Mouse (Mus musculus) monocyte, adult 2 months (primary cell): ENCODE data around the gene Klhdc1.

ENCODE experiments used
- DNase-seq, 2 experiments: peaks; one replicate each; pipeline ENCODE4 v3.0.0; 2022; ENCODE audit warnings: low spot score in 2 of 2, low read depth in 1 of 2

Gene Klhdc1

DNA sequence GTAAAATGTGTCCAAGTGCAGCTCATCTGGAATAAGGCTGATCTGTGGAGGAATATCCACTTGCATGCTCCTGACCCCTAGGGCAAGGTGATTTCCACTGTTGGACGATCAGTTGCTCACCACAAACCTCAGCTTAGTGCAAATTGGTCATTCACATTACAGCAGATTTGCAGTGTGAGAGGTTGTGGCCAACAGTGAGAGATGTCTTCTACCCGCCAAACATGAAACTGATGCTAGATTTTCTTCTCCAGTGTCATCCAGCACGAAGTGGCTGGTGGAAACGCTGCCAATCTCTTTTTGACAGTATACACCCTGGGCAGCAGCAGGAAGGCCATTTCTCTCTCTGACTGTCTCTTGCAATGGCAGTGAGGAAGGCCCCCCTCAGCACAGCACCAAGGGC is 54.7 kb downstream of the Klhdc1 start:
- DNase-seq: no peak

DNA sequence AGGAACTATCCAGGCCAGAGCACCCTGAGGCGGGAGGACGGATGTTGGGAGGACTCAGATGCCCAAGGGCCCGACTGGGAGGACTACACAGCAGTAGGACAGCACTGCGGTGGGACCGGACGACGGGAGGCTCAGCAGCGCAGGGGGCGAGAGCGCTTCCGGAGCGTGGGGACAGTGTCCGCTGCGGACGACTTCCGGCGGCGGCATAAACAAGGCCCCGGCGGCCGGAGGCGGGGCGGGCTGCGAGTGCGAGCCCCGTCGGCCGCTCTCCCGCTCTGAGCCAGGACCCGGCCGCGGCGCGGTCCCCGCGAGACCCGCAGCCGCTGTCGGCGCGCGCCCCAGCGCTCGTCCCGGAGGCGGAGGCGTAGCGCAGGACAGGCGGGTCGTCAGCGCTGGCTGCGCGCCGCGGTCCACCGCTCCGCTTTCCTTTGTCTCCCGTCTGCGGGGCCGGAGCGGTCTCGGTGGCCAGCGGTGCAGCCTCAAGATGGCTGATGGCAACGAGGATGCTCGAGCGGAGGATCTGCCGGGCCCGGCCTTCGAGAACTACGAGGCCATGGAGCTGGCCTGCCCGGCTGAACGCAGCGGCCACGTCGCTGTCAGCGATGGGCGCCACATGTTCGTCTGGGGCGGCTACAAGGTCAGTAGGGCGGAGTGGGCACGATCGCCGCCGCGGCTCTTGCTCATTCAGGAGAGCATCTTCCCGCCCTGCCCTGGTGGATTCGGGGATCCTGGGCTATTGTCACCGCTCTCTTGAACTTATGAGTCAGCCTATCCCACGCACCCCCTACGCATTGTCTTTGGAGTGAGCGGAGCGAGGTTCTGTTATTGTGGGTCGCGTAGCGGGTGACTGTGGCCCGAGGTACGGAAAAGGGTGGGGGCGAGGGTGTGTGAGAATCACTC is 55.8 kb downstream of the Klhdc1 start, which contains the start of gene Klhdc2:
Gene Klhdc2, plus strand, starts transcription at position 171 of the 900 bp plus-strand sequence.
- peak; percentile 34 to 59 for DNase-seq

- no peak for DNase-seq
These were observed 56.6 kb downstream of the Klhdc1 start for GRCm38 (mm10) chr12:69297411-69298150.

- DNase-seq: no peak
These were observed 57.3 kb downstream of the Klhdc1 start for GRCm38 (mm10) chr12:69298281-69298680.

DNA sequence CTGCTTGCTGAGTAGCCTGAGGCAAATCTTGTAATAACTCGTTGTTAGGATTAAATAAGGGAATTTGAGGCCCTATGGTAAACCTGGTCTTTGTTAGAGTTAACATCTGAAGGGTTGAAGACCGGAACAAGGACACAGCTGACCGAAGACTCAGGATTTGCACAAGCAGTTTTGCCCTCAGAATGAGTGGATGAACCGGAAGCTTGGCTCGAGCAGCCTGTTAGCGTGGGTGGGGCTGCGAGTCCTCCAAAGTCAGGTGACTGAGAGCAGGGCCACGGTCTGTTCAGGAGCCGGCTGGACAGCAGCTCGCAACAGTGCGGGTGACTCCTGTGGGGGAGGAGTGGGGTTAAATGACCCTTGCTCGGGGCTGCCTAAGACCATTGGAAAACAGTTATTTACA is 58.3 kb downstream of the Klhdc1 start:
- no peak for DNase-seq

GRCm38 (mm10) chr12:69299831-69300230 is 58.9 kb downstream of the Klhdc1 start:
- DNase-seq: no peak

GRCm38 (mm10) chr12:69300391-69300790 is 59.4 kb downstream of the Klhdc1 start:
- no peak for DNase-seq

DNA sequence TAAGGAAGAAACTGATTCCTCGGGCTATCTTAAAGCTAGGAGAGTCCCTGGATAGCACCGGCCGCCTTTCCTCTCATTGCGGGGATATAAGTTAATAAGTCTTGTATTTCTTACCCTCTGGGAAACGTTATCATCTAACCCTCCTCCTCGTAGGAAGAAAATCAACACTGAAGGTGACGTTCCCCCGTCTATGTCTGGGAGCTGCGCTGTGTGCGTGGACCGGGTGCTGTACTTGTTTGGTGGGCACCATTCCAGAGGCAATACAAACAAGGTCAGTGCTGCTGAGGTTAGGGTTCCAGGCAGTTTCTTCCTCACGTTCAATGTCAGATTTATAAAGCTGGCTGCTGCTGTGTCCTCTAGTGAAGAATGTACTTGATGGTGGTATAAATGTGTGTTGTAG is 61.2 kb downstream of the Klhdc1 start:
- DNase-seq: no peak

GRCm38 (mm10) chr12:69304051-69304450 is 63.1 kb downstream of the Klhdc1 start:
- DNase-seq: no peak

- DNase-seq: no peak
These were observed 65.4 kb downstream of the Klhdc1 start for GRCm38 (mm10) chr12:69306333-69306732.

DNA sequence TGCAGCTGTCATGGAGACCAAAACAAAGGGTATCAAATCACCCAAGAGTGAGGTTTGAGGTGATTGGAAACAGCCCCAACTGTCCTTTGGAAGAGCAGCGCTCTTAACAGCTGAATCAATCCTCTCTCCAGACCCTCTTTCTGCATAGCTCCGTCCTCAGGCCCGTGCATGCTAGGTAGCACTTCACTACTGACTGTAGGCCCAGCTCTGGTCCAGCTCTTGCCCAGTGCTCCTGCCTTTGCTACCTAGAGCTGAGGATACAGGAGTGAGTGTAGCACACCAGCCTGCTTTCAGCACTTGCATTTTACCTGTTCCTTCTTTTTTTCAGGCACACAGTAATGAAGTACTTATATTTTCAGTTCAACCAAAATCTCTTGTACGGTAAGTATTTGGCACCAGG is 68.7 kb downstream of the Klhdc1 start:
- no peak for DNase-seq

DNA sequence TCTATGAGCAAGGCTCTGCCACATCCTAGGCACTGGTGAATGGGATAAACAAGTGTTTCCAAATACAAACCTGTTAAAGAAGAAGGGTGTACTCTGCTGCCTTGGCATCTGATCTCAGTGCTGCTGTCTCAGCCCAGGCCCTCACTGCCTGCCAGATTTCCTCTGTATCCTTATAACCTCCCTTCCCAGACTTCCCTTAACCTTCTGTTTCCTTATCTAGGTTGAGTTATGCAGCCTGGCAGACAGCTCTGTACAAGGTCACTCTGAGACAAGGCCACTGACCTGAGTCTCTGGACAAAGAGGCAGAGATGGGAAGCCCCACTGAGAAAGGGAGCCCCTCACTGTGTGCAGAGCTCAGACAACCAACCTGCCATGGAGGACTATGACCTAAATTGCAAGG is 77.5 kb downstream of the Klhdc1 start:
- no peak for DNase-seq

- peak; percentile 6 to 23 for DNase-seq
These were observed 90.2 kb downstream of the Klhdc1 start for GRCm38 (mm10) chr12:69331187-69331586.

DNA sequence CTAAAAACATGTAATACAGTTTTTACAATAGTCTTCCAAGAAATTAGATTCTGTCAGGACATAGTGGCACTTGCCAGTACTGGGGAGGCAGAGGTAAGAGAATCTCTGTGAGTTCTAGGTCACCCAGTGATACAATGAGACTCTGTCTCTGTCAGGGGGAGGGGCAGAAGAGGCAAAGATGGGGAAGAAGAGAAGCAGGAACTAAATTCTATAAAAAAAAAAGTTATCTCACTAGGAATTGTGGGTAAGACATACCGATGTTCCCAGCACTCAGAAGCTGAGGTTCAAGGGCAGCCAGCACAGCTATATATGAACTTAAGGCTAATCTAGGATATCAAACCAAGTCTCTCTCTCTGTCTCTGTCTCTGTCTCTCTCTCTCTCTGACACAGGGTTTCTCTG is 91.2 kb downstream of the Klhdc1 start:
- no peak for DNase-seq

DNA sequence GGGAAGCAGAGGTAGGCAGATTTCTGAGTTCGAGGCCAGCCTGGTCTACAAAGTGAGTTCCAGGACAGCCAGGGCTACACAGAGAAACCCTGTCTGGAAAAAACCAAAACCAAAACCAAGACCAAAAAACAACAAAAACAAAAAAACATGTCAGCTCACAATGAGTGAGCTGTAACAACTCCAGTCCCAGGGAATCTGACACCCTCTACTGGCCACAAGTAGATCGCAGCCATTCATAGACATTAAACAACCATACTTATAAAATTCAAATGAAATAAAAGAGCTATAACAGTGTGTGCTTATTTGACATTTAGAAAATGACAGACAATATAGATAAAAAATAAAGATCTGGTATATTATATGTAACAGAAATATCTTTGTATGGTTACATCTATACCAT is 92.6 kb downstream of the Klhdc1 start:
- no peak for DNase-seq
